Mouse (Mus musculus) macrophage (primary cell): ENCODE results near the gene Dnm3. TPM values are rescaled to one million over a fixed set of nuclear protein-coding genes. Genes with fewer than 3 reads are reported as not detected.
"Not testable (repeated sequence)": the region's sequence is repeated elsewhere in the genome, so short reads cannot be mapped to it uniquely, and the experiment has no call there.

Experiments
- H3K27ac ChIP-seq: fragments of 350-480 bp; formaldehyde crosslinking; 2 replicates; pipeline ENCODE4 v1.9.0; 2021
- H3K36me3 ChIP-seq: fragments of 350-480 bp; formaldehyde crosslinking; 2 replicates; pipeline ENCODE4 v1.9.0; 2021; ENCODE audit errors: inconsistent target
- H3K4me3 ChIP-seq: fragments of 350-480 bp; formaldehyde crosslinking; 2 replicates; pipeline ENCODE4 v1.9.0; 2021; ENCODE audit errors: inconsistent target
- H3K79me2 ChIP-seq: fragments of 350-480 bp; formaldehyde crosslinking; 2 replicates; pipeline ENCODE4 v1.9.0; 2021; ENCODE audit errors: inconsistent target
- WGBS: methylation state at CpG from one replicate; pipeline ENCODE4 v1.1.7; 2026; ENCODE audit warnings: inconsistent platforms; ENCODE audit not compliant: missing documents; 5-methylcytosine and 5-hydroxymethylcytosine counted together
- polyA plus RNA-seq: library from polyadenylated mRNA; stranded (reverse); fragments of 250-400 nt; gene quantifications from 3 replicates; pipeline ENCODE4 v1.2.4, GENCODE M21; 2018; ENCODE audit warnings: inconsistent platforms

Dnm3 gene
- polyA plus RNA-seq, 1 experiment from 2014 or later = not detected

DNA sequence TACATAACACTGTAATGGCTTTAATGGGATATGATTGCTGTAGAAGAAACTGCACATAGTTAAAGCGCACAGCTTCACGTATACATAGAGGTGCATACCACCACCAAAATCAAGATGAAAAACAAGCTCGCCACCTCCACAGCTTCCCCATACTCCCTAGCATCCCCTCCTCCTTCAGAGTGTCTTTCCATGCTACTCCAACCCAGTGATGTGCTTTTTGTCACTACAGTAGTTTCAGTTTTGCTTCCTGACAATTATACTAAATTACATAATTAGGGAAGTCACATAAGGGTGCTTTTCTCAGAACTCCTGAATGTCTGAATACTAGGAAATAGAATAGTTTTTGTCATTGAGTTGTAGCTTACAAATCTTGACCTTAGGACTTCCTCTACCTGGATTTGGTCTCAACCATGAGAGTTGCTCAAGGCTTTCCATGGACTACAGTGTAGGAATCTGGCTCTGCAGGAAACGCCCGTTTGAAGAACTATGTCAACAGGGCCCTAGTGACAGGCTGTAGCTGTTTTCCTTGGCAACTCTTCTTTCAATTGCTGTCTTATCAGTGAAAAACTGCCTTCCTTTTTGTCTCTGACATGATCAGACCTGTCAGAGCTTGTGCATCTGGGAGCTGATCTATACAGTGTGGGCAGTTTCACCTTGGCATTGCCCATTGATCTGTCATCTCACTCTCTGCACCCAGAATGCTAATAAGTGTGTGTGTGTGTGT, 89.2 kb downstream of the Dnm3 start:
- Histone ChIP-seq H3K27ac (no peak overlapping the region), H3K79me2 (no peaks in the 10 kb centered on the region), H3K4me3 (no peak overlapping the region), H3K36me3 (no peaks in the 10 kb centered on the region)
- 64% methylated on average over 5 of the region's 5 CpGs for WGBS

DNA sequence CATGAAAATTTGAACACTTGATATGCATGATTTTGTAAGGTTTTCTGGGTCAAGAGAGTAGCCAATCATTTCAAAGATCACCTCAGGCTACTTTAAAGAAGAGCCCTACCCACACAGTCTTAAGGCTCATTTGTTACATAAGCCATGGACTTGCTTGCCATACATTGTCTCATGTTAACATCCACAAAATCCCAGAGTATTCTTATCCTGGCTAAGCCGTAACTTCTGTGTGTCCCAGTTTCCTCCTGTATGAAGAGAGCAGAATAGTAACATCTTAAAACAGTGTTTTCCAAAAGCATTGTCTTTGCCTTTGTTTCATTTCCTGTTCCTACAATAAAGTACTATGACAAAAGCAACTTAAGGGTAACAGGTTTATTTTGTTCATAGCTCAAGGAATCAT, 104.8 kb downstream of the Dnm3 start:
- not testable (repeated sequence) for H3K4me3 ChIP-seq, H3K27ac ChIP-seq, H3K79me2 ChIP-seq, H3K36me3 ChIP-seq
- 67% methylated on average over 1 of the region's 1 CpGs for WGBS

DNA sequence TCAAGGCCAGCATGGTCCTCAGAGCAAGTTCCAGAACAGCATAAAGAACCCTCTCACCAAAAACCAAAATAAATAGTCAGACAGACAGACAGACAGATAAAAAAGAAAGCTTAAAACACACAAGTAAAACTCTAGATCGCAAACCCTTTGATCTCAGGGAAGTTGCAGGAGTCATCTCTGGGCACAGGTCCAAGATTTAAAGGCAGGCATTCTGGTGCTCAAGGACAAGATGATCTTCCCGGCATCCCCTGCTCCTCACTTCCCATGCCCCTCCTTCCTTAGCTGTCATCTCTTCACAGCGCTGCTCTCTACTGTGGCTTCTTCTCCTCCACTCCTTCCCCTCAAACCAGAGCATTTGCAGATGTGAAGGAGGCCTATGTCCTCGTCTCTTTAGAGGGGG, 108.1 kb downstream of the Dnm3 start:
- WGBS = 79% methylated on average over 4 of the region's 4 CpGs
- Histone ChIP-seq H3K36me3 (no peaks in the 10 kb centered on the region), H3K4me3 (no peak overlapping the region), H3K27ac (no peak overlapping the region), H3K79me2 (no peaks in the 10 kb centered on the region)

DNA sequence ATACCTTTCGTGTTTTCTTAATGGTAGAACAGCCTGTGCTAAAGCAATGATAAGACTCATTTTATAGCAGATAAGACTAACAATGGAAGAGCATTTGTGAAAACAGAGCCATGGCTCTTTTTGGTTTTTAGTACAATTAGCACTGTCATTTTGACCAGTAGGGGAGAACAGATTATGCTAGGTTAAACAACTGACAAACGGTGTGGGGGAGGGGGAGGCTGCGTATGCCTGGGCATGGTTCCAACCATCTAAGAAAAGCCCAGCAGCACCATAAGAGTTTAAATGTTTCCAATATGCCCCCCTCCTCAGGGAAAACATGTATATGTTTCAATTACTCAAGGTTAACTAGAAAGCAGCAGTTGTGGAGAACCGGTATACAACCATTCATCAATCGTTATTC, 115.9 kb downstream of the Dnm3 start:
- WGBS = 74% methylated on average over 5 of the region's 5 CpGs
- no peaks in the 10 kb centered on the region for H3K36me3 ChIP-seq
- H3K79me2 ChIP-seq = no peaks in the 10 kb centered on the region
- no peak overlapping the region for H3K27ac ChIP-seq
- no peak overlapping the region for H3K4me3 ChIP-seq

DNA sequence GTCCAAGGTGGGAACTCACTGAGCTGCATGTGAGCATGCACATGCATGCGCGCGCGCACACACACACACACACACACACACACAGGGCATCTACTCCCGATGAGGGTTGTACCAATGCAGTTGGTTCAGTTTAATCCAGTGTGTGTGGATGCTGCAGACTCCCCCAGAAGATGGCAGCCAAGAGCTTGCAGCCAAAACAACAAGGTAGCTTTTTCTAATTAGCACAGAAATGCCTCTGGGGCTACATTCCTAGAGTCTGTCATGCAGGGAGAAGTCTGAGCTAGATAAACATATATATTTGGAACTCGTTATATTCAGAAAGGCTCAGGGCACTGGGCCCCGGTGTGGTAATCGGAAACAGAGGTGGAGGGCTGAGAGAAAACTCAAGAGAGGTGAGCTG, 118.6 kb downstream of the Dnm3 start:
- WGBS = 74% methylated on average over 8 of the region's 8 CpGs
- no peak overlapping the region for H3K27ac ChIP-seq

DNA sequence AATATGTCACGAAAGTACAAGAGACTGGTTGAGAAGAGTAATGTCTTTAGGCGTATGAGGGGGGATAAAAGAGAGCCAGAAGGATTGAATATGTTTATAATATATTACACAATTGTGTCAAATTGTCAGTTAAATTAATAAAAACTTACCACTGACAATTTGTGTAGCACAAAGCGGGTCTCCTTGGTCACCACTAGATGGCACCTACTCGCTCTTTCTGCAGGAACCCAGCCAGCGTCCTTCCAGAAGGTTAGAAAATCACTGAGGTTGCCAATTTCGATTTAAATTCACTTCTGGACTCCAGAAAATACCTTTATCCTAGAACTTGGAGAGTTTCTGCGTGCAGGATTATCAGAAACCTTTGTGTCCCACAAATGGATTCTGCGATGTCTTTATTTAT, 119.8 kb downstream of the Dnm3 start:
- Histone ChIP-seq H3K79me2 (no peaks in the 10 kb centered on the region), H3K4me3 (no peak overlapping the region), H3K27ac (no peak overlapping the region), H3K36me3 (no peaks in the 10 kb centered on the region)
- WGBS = 38% methylated on average over 8 of the region's 8 CpGs

More for the DNA sequence above, 118.6 kb downstream of the Dnm3 start:
- H3K36me3 ChIP-seq = no peaks in the 10 kb centered on the region
- no peaks in the 10 kb centered on the region for H3K79me2 ChIP-seq
- H3K4me3 ChIP-seq = no peak overlapping the region

DNA sequence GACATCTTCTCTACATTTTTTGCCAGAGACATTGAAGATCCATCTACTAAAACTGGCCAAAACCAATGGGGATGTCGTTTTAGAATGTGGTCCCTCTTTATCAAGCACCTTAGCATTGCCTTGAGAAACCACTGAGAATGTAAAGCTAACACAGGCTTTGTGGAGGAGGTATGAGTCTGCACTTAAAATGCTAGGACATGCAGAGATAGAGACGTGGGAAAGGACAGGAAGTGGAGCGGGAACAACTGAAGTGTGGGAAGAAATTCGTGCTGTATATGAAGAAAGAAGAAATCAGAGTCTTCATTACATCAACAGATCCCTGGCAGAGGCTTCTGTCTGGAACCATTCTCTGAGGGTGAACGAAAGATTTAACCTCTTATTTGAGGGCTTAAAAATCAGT, 121.4 kb downstream of the Dnm3 start:
- Histone ChIP-seq H3K27ac (no peak overlapping the region), H3K4me3 (no peak overlapping the region), H3K79me2 (no peaks in the 10 kb centered on the region), H3K36me3 (no peaks in the 10 kb centered on the region)
- 55% methylated on average over 5 of the region's 5 CpGs for WGBS

DNA sequence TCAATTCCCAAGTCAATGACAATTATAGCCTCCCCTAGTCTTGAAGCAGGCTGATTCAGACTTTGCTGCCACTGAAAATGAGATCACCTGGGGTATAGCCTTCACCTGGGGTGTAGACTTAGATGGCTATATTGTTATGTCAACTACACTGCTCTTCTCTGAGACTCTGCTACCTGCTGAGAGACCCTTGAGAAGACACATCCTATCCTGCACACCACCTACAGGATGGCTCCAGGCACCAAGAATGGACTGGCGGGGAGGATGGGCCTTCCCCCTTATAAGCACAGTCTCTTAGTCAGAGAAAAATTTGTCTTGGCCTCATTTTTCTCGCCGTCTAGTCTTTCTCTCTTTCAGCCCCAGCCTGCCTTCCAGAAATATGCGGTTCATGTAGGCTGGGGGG, 123.1 kb downstream of the Dnm3 start:
- Histone ChIP-seq H3K4me3 (no peak overlapping the region), H3K79me2 (no peaks in the 10 kb centered on the region), H3K27ac (no peak overlapping the region), H3K36me3 (no peaks in the 10 kb centered on the region)
- 93% methylated on average over 4 of the region's 4 CpGs for WGBS

DNA sequence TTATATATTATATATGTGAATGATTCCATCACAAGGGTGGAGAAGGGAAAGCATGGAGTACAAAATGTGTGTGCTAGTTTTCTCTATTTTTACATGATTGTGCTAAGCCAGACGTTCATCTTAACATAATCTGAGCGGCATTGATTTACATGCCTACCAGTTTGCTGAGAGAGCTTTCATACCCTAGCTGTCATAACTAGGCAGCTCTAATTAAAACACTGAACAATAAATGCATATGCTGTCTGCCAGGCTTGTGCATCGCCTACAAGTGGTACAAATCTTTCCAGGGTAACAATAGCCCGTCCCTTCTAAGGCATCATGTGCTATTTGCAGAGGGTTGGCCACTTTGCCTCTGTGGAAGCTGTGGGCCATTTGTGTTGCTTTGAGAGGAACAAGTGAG, 124.0 kb downstream of the Dnm3 start:
- 95% methylated on average over 4 of the region's 4 CpGs for WGBS
- no peaks in the 10 kb centered on the region for H3K36me3 ChIP-seq

DNA sequence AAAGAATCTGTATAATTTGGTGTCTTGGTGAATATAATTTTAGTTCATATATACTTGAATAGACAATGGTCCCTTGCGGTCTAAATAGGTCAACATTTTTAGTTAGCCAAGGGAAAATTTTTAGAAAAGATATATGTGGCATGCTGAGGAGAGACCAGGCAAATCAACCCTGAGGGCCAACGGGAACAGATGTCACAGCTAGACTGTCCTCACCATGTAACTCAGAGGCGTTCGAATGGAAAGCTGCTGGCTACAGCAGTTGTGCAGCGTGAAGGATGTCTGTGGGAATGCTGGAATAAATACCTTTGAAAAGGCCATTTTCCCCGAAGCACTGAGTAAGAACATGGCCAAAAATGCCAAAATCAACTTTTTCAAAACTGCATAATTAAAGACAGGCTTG, 128.5 kb downstream of the Dnm3 start:
- Histone ChIP-seq H3K36me3 (no peaks in the 10 kb centered on the region), H3K27ac (no peak overlapping the region), H3K4me3 (no peak overlapping the region), H3K79me2 (no peaks in the 10 kb centered on the region)
- 91% methylated on average over 6 of the region's 6 CpGs for WGBS

More for the DNA sequence above, 124.0 kb downstream of the Dnm3 start:
- Histone ChIP-seq H3K27ac (no peak overlapping the region), H3K79me2 (no peaks in the 10 kb centered on the region), H3K4me3 (no peak overlapping the region)

DNA sequence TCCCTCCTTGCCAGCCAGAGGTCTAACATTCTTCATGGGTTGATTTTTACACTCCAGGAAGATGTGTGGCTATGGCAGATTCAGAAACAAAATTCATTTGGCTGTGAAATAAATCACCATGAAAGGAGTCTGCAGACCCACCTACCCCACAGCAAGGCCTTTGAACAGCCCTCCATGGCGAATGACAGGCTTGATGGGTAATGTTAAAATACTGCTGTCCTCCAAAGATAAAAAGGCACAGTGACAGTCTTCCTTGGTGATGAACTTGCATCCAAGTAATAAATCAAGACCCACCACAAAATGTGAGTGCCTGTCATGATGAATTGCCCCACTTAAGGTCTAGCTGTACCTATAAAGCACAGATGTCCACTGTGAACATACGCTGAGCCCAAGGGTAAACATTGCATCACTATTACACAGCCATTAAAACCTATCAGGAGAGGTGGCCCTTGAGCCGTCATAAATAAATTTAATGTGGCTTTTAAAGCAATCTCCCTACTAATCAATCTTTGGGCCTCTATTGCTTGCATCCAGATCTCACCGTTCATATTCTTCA, 131.3 kb downstream of the Dnm3 start:
- 93% methylated on average over 4 of the region's 4 CpGs for WGBS
- Histone ChIP-seq H3K36me3 (no peaks in the 10 kb centered on the region), H3K4me3 (no peak overlapping the region), H3K79me2 (no peaks in the 10 kb centered on the region), H3K27ac (no peak overlapping the region)

DNA sequence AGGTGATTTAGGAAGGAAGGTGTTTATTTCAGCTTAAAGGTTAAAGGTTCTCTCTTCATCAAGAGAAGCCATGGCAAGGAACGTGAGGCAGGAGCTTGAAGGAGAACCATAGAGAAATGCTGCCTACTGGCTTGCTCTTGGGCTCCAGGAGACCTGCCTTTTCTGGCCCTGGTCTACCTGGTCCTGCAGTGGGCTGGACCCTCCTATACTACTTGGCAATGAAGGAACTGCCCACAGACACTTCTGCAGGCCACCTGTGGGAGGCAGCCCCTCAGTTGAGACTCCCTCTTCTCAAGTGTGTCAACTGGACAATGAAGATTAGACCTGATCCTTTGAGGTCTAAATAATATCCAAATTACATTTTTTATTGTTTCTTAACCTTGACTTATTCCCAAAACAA, 140.7 kb downstream of the Dnm3 start:
- Histone ChIP-seq H3K79me2 (no peaks in the 10 kb centered on the region), H3K36me3 (no peaks in the 10 kb centered on the region)
- WGBS = 88% methylated on average over 1 of the region's 1 CpGs

DNA sequence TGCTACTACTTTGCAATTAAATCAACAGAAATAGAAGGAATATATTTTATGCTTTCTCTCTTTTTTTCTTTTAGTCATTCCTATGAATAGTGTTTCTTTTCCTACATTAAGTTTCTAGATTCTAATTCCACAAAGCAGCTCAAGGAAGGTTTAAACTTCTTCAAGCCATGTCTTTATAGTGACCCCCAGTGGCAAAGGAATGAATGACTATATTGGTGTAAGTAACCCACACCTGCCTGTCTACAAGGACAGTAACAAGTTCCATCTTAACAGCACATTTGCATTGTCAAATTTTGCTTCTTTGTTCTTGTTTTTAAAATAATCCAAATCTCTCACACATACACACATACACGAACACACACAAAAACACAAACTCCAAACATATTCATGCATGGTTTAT, 141.2 kb downstream of the Dnm3 start:
- Histone ChIP-seq H3K27ac (no peak overlapping the region), H3K4me3 (no peak overlapping the region), H3K79me2 (no peaks in the 10 kb centered on the region), H3K36me3 (no peaks in the 10 kb centered on the region)
- 36% methylated on average over 1 of the region's 1 CpGs for WGBS

More for the DNA sequence above, 140.7 kb downstream of the Dnm3 start:
- H3K4me3 ChIP-seq = no peak overlapping the region
- no peak overlapping the region for H3K27ac ChIP-seq

DNA sequence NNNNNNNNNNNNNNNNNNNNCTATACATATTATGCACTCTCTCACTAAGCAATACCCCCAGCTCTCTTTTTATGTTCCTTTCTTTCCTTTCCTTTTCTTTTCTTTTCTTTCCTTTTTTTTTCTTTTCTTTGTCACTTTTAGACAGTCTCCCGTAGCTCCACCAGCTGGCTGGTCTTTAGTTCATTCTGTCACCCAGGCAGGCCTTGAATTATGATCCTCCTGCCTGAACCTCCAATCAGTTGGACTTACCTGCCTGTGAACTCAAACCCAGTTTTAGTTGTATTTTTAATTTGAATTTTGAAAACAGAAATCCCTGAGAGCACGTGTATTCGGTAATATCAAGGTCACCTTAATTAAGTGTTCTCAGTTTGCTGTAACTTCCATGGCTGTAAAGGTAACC, 141.6 kb downstream of the Dnm3 start:
- 92% methylated on average over 3 of the region's 3 CpGs for WGBS
- Histone ChIP-seq H3K36me3 (no peaks in the 10 kb centered on the region), H3K79me2 (no peaks in the 10 kb centered on the region), H3K27ac (no peak overlapping the region), H3K4me3 (no peak overlapping the region)

DNA sequence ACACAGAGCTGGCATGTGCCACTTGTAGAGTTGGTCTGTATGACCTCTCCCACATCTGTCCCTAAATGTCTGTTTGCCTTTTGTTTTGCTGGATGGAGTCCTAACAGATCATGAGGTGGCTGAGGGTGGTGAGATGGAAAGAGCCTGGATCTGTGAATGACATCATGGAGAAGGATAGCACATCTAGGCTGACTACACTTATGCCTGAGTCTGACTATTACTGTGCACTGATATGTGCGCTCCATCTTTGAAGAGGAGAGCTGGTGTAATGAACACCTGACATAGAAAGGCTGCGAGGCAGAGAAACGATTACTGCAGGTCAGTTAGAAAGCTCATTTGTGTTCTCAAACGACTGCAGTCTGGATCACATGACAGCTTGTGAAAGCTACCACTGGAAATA, 149.2 kb downstream of the Dnm3 start:
- Histone ChIP-seq H3K36me3 (no peaks in the 10 kb centered on the region), H3K79me2 (no peaks in the 10 kb centered on the region), H3K4me3 (no peak overlapping the region), H3K27ac (no peak overlapping the region)
- WGBS = 79% methylated on average over 4 of the region's 4 CpGs

DNA sequence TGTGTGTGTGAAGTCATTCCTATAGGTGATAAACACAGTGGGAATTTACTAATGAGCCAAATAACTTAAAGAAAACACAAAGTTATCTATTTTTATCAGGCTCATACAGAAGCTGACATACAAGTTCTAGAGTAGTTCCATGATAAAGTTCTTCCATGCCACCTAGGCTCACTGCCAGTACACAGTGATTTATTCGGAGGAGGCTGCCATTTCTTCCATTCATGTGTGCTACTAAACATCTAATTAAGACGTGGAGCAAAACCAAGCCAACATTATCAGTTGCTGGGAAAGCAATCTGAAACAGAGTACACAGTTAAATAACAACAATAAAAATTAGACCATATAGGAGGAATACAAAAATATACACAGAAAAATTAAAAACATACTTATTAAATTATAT, 150.2 kb downstream of the Dnm3 start:
- no peaks in the 10 kb centered on the region for H3K36me3 ChIP-seq
- H3K79me2 ChIP-seq = no peaks in the 10 kb centered on the region
- 97% methylated on average over 2 of the region's 2 CpGs for WGBS
- H3K4me3 ChIP-seq = no peak overlapping the region
- no peak overlapping the region for H3K27ac ChIP-seq
